Mouse (Mus musculus) brown adipose tissue, adult 24 weeks (tissue): ENCODE results near the gene Nt5dc2. TPM values are rescaled to one million over a fixed set of nuclear protein-coding genes. Genes with fewer than 3 reads are reported as not detected.

ENCODE experiments used
- H3K27ac ChIP-seq: fragments of 200-500 bp; replicated peaks from 2 replicates; pipeline ENCODE4 v1.5.1; 2012; ENCODE audit warnings: low read depth, mild to moderate bottlenecking, low read length
- H3K4me1 ChIP-seq: fragments of 200-500 bp; 2 replicates; pipeline ENCODE4 v1.6.1; 2012; ENCODE audit warnings: low read length, mixed read lengths; ENCODE audit not compliant: control insufficient read depth, insufficient read depth, insufficient read length
- H3K4me3 ChIP-seq: fragments of 200-500 bp; 2 replicates; pipeline ENCODE4 v1.5.1; 2012; ENCODE audit warnings: low read depth, mild to moderate bottlenecking, low read length, moderate library complexity; ENCODE audit not compliant: insufficient read depth
- polyA plus RNA-seq: library from polyadenylated mRNA; stranded (reverse); fragments of >200 nt; gene quantifications from 2 replicates; pipeline ENCODE4 v1.2.4, GENCODE M21; 2012; ENCODE audit not compliant: missing spikeins, insufficient read depth, insufficient read length

Gene Nt5dc2
- 2.5 and 4.0 TPM in 2 replicates for polyA plus RNA-seq

DNA sequence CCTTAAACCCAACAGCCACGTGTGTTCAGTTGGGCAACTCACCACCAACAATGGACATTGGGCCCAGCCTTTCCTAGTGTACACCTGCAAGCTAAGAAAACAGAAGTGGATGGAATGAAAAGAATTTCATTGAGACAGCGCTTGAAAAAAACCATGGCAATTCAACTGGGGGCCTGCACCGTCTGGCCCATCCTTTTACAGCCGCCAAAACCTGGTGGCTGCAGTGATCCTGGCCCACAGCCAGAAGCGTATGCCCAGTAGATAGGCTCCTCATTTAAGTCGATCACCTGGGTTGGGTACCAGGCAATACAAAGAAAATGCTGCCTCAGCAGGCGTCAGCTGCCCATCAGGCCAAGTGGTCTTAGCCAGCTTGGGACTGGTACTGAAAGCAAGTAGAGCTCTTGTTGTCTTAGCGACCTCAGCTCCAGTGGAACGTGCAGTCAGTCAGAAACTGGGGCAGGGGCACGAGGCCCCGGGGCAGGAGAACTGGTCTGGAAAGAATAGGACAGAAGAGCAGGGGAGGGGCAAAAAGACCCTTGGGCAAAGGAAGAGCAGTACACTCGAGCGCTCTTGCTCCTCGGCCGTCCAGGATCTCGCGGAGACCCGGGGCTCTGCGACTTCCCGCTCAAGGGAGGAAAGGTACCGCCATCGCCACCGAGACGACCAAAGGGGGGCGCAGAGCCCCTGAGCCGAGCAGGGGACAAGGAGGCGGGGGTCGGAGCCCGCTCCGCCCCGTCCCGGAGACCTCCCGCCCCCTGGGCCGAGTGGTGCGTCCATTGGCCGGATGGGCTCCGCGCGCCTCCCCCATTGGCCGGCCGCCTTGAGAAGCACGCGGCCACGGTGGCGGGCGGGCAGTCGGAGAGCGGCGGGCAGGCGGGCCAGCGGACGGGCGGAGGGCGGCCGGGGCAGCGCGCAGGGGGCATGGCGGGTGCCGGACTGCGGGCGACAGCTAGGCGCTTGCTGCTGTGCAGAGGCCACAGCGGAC is at the start of gene Nt5dc2:
Nt5dc2 (plus strand) TSS at position 818 of the 985 bp plus-strand sequence.
- Histone ChIP-seq H3K4me1 (peaks cover 8% of the 10 kb centered on the region), H3K27ac (no peak within 1 kb of the TSS)

GRCm38 (mm10) chr14:31081147-31081546 is 49.7 kb upstream of the Nt5dc2 start:
- Histone ChIP-seq H3K4me3 (no peak overlapping the region), H3K4me1 (no peaks in the 10 kb centered on the region), H3K27ac (no peak overlapping the region)

More for the DNA sequence above, at the start of gene Nt5dc2:
- peak within 1 kb of the TSS; percentile 65 for H3K4me3 ChIP-seq

- H3K4me1 ChIP-seq = no peaks in the 10 kb centered on the region
- H3K27ac ChIP-seq = no peak overlapping the region
- H3K4me3 ChIP-seq = no peak overlapping the region
Observed at GRCm38 (mm10) chr14:31087433-31087832, 43.4 kb upstream of the Nt5dc2 start.

GRCm38 (mm10) chr14:31088515-31088914 is 42.3 kb upstream of the Nt5dc2 start:
- no peak overlapping the region for H3K27ac ChIP-seq
- no peak overlapping the region for H3K4me3 ChIP-seq

GRCm38 (mm10) chr14:31089918-31090317 is 40.9 kb upstream of the Nt5dc2 start:
- no peak overlapping the region for H3K4me3 ChIP-seq
- H3K4me1 ChIP-seq = no peaks in the 10 kb centered on the region
- no peak overlapping the region for H3K27ac ChIP-seq

More at GRCm38 (mm10) chr14:31088515-31088914, 42.3 kb upstream of the Nt5dc2 start:
- H3K4me1 ChIP-seq = no peaks in the 10 kb centered on the region

DNA sequence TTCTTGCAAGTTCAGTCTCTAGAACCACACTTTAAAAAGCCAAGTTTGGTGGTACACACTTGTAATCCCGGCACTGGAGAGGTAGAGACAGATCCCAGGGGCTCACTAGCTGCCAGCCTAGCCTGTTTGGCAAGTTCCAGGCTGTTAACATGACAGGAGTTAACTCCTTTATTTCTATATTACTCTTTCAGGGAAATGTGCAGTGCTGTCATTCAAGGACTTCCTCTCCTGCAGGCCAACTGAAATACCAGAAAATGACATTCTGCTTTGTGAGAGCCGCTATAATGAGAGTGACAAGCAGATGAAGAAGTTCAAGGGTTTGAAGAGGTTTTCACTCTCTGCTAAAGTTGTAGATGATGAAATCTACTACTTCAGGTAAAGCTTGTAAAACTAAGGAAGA is 25.7 kb upstream of the Nt5dc2 start:
- Histone ChIP-seq H3K4me3 (no peak overlapping the region), H3K27ac (no peak overlapping the region), H3K4me1 (no peaks in the 10 kb centered on the region)

GRCm38 (mm10) chr14:31110613-31111012 is 20.2 kb upstream of the Nt5dc2 start:
- Histone ChIP-seq H3K4me3 (no peak overlapping the region), H3K4me1 (no peaks in the 10 kb centered on the region), H3K27ac (no peak overlapping the region)

GRCm38 (mm10) chr14:31112187-31112586 is 18.7 kb upstream of the Nt5dc2 start:
- Histone ChIP-seq H3K4me3 (no peak overlapping the region), H3K4me1 (no peaks in the 10 kb centered on the region), H3K27ac (no peak overlapping the region)

GRCm38 (mm10) chr14:31114011-31114410 is 16.8 kb upstream of the Nt5dc2 start:
- Histone ChIP-seq H3K4me1 (no peaks in the 10 kb centered on the region), H3K4me3 (no peak overlapping the region), H3K27ac (no peak overlapping the region)

DNA sequence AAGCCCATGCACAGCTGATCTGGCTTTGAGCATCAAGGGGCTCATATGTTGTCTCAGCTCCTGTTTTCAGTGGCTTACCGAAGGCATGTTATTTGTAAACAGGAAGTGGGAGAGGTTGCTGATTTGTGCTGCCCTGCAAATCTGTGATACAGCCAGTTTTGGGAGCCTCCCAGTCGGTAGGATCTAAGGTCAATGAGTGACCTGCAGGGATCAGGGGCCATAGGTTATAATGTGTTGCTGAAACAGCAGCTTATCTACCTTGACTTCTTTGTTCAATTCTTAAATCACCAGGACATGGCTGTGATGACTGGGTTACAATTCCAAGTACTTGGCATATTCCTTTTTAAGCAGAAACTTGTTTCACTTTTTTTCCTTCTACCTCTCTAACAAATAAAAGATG is 15.3 kb upstream of the Nt5dc2 start:
- Histone ChIP-seq H3K4me1 (no peaks in the 10 kb centered on the region), H3K4me3 (no peak overlapping the region), H3K27ac (no peak overlapping the region)

DNA sequence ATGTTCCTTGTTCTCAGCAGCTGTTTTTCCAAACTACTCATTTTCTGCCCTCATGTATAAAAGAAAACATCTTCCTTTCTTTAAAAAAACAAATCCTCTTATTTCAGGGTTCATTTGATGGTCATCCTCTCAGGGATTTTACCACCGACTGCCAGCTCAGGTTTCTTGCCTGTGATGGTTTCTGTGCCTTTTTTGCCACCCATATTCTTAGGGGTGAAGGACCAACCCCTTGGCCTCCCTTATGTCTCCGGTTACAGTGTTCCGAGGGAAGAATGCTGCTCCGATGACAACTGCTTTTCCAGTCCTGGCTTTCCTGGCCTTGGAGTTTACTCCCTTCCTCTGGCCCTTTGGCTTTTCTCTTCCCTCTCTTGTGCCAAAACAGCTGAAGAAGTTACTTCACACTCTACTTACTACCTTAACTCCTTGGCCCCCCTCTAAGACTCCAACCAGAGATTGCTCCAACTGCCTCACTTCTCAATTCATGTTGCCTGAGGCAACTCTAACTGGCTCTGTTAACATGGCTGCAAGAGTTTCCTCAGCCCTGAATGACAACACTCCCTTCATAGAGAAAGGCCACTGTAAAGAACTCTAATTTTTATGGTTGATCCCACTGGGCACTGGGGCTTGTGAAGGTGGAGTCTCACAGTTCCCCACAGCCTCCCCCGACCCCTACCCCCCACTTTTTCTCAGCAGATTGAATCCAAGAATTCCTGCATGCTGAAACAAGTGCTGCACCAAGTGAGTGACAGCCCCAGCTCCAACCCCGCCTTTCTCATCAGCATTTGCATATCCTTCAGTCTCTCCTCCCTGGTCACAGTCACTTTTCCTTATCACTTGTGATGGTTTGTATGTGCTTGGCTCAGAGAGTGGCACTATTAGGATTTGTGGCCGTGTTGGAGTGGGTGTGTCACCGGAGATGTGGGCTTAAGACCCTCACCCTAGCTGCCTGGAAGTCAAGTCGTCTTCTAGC is 5.5 kb upstream of the Nt5dc2 start:
- H3K4me1 ChIP-seq = peaks cover 13% of the 10 kb centered on the region
- H3K4me3 ChIP-seq = no peak overlapping the region
- 0 out of 2 replicates have a peak overlapping the region, but pooled peaks have one; percentile 36 for H3K27ac ChIP-seq

DNA sequence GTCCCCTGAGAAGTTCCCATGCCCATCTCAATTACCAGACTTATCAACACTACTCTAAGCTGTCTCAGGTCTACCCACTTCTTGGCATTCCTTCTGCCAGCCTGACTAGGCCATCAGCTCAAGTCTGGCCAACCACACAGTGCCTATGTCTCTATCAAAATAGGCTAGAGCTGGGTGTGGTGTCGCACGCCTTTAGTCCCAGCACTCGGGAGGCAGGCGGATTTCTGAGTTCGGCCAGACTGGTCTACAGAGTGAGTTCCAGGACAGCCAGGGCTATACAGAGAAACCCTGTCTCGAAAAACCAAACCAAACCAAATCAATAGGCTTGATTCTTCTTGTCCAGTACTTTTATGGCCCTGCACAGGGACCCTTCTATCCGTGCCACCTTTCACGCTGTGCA is 4.0 kb upstream of the Nt5dc2 start:
- peaks cover 13% of the 10 kb centered on the region for H3K4me1 ChIP-seq
- H3K4me3 ChIP-seq = no peak overlapping the region
- H3K27ac ChIP-seq = no peak overlapping the region

- Histone ChIP-seq H3K27ac (peak overlapping the region; percentile 80), H3K4me3 (peak overlapping the region; percentile 88), H3K4me1 (peaks cover 13% of the 10 kb centered on the region)
Observed at GRCm38 (mm10) chr14:31128101-31128825, 2.6 kb upstream of the Nt5dc2 start.

DNA sequence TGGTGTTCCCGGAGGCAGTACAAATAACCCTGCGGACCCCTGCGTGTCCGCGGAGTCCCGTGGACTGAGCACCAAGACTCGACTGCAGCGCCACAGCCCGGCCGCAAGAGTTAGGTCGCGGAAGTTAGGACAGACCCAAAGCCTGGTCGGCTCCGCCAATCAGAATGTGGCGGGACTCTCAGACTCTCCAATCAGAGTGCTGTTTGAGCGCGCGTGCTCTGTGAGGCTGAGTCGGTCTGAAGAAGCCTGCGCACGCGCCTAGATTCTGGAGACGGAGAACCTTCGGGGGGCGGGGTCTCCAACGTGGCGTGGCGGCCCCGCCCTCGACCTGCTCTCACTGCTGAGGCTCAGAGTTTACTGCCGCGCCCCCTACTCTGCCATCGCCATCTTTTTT is 2.0 kb upstream of the Nt5dc2 start, which contains the start of gene Smim4:
Smim4 (minus strand) TSS at position 131 of the 394 bp plus-strand sequence.
- Histone ChIP-seq H3K4me1 (peaks cover 13% of the 10 kb centered on the region), H3K4me3 (peak within 1 kb of the TSS; percentile 88), H3K27ac (peak within 1 kb of the TSS; percentile 80)
